Mouse (Mus musculus): Measurements from ENCODE around the gene Tor1aip2.
A peak's percentile ranks its signal among the peaks of the same experiment; 100 is the strongest.

DNA sequence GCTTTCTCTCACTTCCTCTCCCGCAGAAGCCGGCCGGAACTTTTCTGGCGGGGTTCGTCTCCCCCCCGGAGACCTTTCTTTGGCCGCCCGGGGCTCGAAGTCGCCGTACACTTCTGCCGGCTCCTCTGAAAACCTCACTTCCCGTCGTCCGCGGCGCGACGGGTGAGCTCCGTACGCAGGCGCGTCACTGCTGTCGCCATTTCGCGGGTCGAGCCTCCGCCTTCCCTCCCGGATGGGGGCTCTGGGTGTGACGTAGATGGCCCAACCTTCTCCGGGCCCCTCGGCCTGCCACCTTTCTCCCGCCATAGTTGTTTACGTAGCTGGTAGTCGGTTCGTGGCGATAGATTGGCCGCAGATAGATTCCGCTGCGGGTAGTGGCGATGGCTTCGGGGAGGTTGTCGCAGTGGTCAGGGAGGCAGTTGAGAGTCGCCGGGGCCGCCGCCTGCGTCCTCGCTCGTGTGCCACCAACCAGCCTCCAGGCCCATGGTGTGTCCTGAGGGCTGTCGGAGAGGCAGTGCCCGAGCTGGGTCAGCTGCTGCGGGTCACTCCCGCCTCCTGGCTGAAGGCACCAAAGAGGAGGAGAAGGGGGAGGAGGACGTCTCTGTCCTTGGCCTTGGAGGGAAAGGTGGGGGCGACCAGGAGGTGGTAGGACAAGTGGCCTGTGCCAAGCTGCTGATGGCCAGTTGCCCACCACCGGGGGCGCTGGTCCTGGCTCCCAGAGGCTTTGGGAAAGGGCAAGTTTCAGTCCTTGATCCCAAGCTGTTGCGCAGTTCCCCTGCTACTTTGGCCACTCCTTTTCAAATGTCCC lies 931 bp downstream of the Tor1aip2 start, which contains the start of gene Tor1aip1:
- TF ChIP-seq CTCF (conservative IDR thresholded peaks at IDR 0.05; ENCODE audit: insufficient read depth, insufficient read length, low read depth, low read length) (peak; percentile 89), POLR2A (IDR thresholded peaks at IDR 0.05; ENCODE audit: low read depth, low read length) (peak; percentile 65)
